Mouse (Mus musculus) lung, embryonic 16.5 days (tissue): ENCODE data around the gene Bud23. TPM values are rescaled to one million over a fixed set of nuclear protein-coding genes. Genes with fewer than 3 reads are reported as not detected.
A peak's percentile ranks its signal among the peaks of the same experiment; 100 is the strongest.
"Not testable (repeated sequence)": the region's sequence is repeated elsewhere in the genome, so short reads cannot be mapped to it uniquely, and the experiment has no call there.

ENCODE experiments used
- ATAC-seq: fragments of 200-750 bp; cut with Nextera tagmentation; 2 replicates; pipeline ENCODE4 v1.8.0; 2017; ENCODE audit warnings: low read depth, mild to moderate bottlenecking, moderate library complexity
- H3K27ac ChIP-seq: fragments of 300-500 bp; sonication (generic); 2 replicates; pipeline ENCODE4 v1.5.1; 2014; ENCODE audit warnings: mild to moderate bottlenecking, control low read depth, low read length
- H3K27me3 ChIP-seq: fragments of 300-500 bp; sonication (generic); 2 replicates; pipeline ENCODE4 v1.6.1; 2014; ENCODE audit warnings: low read depth, low read length, mixed read lengths; ENCODE audit not compliant: control insufficient read depth, insufficient read depth
- H3K36me3 ChIP-seq: fragments of 300-500 bp; sonication (generic); 2 replicates; pipeline ENCODE4 v1.6.1; 2014; ENCODE audit warnings: low read length; ENCODE audit not compliant: control insufficient read depth, insufficient read depth
- H3K4me1 ChIP-seq: fragments of 300-500 bp; sonication (generic); replicated peaks from 2 replicates; pipeline ENCODE4 v1.6.1; 2014; ENCODE audit warnings: low read length, mixed read lengths; ENCODE audit not compliant: control insufficient read depth, insufficient read depth
- H3K4me2 ChIP-seq: fragments of 300-500 bp; sonication (generic); 2 replicates; pipeline ENCODE4 v1.6.1; 2014; ENCODE audit warnings: low read depth, low read length, control low read depth
- H3K4me3 ChIP-seq: fragments of 300-500 bp; sonication (generic); 2 replicates; pipeline ENCODE4 v1.5.1; 2014; ENCODE audit warnings: mild to moderate bottlenecking, low read length, control low read depth
- H3K9ac ChIP-seq: fragments of 300-500 bp; sonication (generic); 2 replicates; pipeline ENCODE4 v1.6.1; 2014; ENCODE audit warnings: low read length, control low read depth
- H3K9me3 ChIP-seq: fragments of 300-500 bp; sonication (generic); 2 replicates; pipeline ENCODE4 v1.6.1; 2016; ENCODE audit warnings: low read length; ENCODE audit not compliant: control insufficient read depth
- WGBS: fragments of 180-500 bp; shearing (Covaris S2); extraction: QIAGEN DNeasy Blood & Tissue Kit; methylation state at CpG from one replicate; pipeline ENCODE4 v1.1.7; 2014; 5-methylcytosine and 5-hydroxymethylcytosine counted together
- polyA plus RNA-seq: library from polyadenylated mRNA; unstranded; fragments of >200 nt; fragmentation: Nextera tagmentation; extraction: Ambion mirVana; gene quantifications from 2 replicates; pipeline ENCODE4 v1.2.1, GENCODE M21; 2015

Gene Bud23
- 100 and 110 TPM in 2 replicates for polyA plus RNA-seq

- WGBS, result 64% methylated on average over 9 of the region's 9 CpGs
- H3K4me3 ChIP-seq, result peak within 1 kb of the TSS; percentile 91
- not testable (repeated sequence) for ATAC-seq, H3K9me3 ChIP-seq, H3K27me3 ChIP-seq
- peaks cover 15% of the 10 kb centered on the region for H3K4me1 ChIP-seq
- H3K9ac ChIP-seq, result peak within 1 kb of the TSS; percentile 81
- peak within 1 kb of the TSS; percentile 55 for H3K27ac ChIP-seq
- peaks cover 14% of the 10 kb centered on the region for H3K36me3 ChIP-seq
- H3K4me2 ChIP-seq, result peak within 1 kb of the TSS; percentile 90
Observed at GRCm38 (mm10) chr5:135064909-135065446, at the start of gene Bud23. Gene Bud23, minus strand, starts transcription at chr5:135064959.

GRCm38 (mm10) chr5:135113782-135114181, 49.0 kb upstream of the Bud23 start:
- H3K36me3 ChIP-seq, result no peaks in the 10 kb centered on the region
- no peak overlapping the region for H3K4me3 ChIP-seq
- no peak overlapping the region for H3K4me2 ChIP-seq
- 87% methylated on average over 12 of the region's 12 CpGs for WGBS
- no peaks in the 10 kb centered on the region for H3K9me3 ChIP-seq
- H3K9ac ChIP-seq, result no peak overlapping the region
- no peak overlapping the region for H3K27ac ChIP-seq
- no peak for ATAC-seq
- H3K27me3 ChIP-seq, result peaks cover 4% of the 10 kb centered on the region; the same call in 1 of the 2 replicates
- H3K4me1 ChIP-seq, result peaks cover 3% of the 10 kb centered on the region; the same call in 1 of the 2 replicates

GRCm38 (mm10) chr5:135109976-135110375, 45.2 kb upstream of the Bud23 start:
- Histone ChIP-seq H3K27me3 (peaks cover 33% of the 10 kb centered on the region), H3K4me1 (peaks cover 9% of the 10 kb centered on the region), H3K27ac (no peak overlapping the region), H3K9me3 (no peaks in the 10 kb centered on the region), H3K4me3 (no peak overlapping the region), H3K9ac (no peak overlapping the region), H3K4me2 (no peak overlapping the region), H3K36me3 (no peaks in the 10 kb centered on the region)
- 71% methylated on average over 6 of the region's 6 CpGs for WGBS
- ATAC-seq, result no peak

GRCm38 (mm10) chr5:135109426-135109825, 44.7 kb upstream of the Bud23 start:
- Histone ChIP-seq H3K9me3 (no peaks in the 10 kb centered on the region), H3K9ac (no peak overlapping the region), H3K4me2 (no peak overlapping the region), H3K36me3 (no peaks in the 10 kb centered on the region), H3K27me3 (peaks cover 37% of the 10 kb centered on the region), H3K27ac (no peak overlapping the region), H3K4me1 (peaks cover 9% of the 10 kb centered on the region), H3K4me3 (no peak overlapping the region)
- ATAC-seq, result no peak
- 85% methylated on average over 3 of the region's 3 CpGs for WGBS

- peaks cover 37% of the 10 kb centered on the region for H3K27me3 ChIP-seq
- H3K4me2 ChIP-seq, result no peak overlapping the region
- H3K27ac ChIP-seq, result no peak overlapping the region
- ATAC-seq, result no peak
- H3K4me1 ChIP-seq, result peaks cover 9% of the 10 kb centered on the region
- no peaks in the 10 kb centered on the region for H3K36me3 ChIP-seq
- no peaks in the 10 kb centered on the region for H3K9me3 ChIP-seq
- no peak overlapping the region for H3K9ac ChIP-seq
- WGBS, result 51% methylated on average over 6 of the region's 6 CpGs
- no peak overlapping the region for H3K4me3 ChIP-seq
Observed at GRCm38 (mm10) chr5:135109017-135109416, 44.3 kb upstream of the Bud23 start.

GRCm38 (mm10) chr5:135107521-135108501, 43.1 kb upstream of the Bud23 start:
- no peak overlapping the region for H3K9ac ChIP-seq
- ATAC-seq, result peak; percentile 59
- H3K4me3 ChIP-seq, result peak overlapping the region; percentile 59
- no peaks in the 10 kb centered on the region for H3K36me3 ChIP-seq
- H3K9me3 ChIP-seq, result no peaks in the 10 kb centered on the region
- H3K4me1 ChIP-seq, result peaks cover 9% of the 10 kb centered on the region
- H3K27me3 ChIP-seq, result peaks cover 37% of the 10 kb centered on the region
- 6% methylated on average over 40 of the region's 40 CpGs for WGBS
- H3K4me2 ChIP-seq, result peak overlapping the region; percentile 94
- no peak overlapping the region for H3K27ac ChIP-seq

GRCm38 (mm10) chr5:135106758-135107256, 42.0 kb upstream of the Bud23 start:
- ATAC-seq, result peak; percentile 90
- Histone ChIP-seq H3K27ac (no peak overlapping the region), H3K9me3 (no peaks in the 10 kb centered on the region), H3K4me2 (peak overlapping the region; percentile 94), H3K4me1 (peaks cover 9% of the 10 kb centered on the region), H3K36me3 (no peaks in the 10 kb centered on the region), H3K27me3 (peaks cover 37% of the 10 kb centered on the region), H3K4me3 (peak overlapping the region; percentile 59), H3K9ac (peak overlapping the region; percentile 63)
- WGBS, result under 1% methylated on average over 48 of the region's 48 CpGs

GRCm38 (mm10) chr5:135103999-135104660, 39.4 kb upstream of the Bud23 start:
- ATAC-seq, result no peak
- H3K4me1 ChIP-seq, result peaks cover 9% of the 10 kb centered on the region
- H3K4me3 ChIP-seq, result no peak overlapping the region
- H3K9me3 ChIP-seq, result no peaks in the 10 kb centered on the region
- H3K27ac ChIP-seq, result no peak overlapping the region
- H3K4me2 ChIP-seq, result no peak overlapping the region
- H3K27me3 ChIP-seq, result peaks cover 37% of the 10 kb centered on the region
- 55% methylated on average over 11 of the region's 11 CpGs for WGBS
- H3K9ac ChIP-seq, result no peak overlapping the region
- no peaks in the 10 kb centered on the region for H3K36me3 ChIP-seq

- no peaks in the 10 kb centered on the region for H3K9me3 ChIP-seq
- no peaks in the 10 kb centered on the region for H3K4me1 ChIP-seq
- no peak overlapping the region for H3K4me2 ChIP-seq
- 44% methylated on average over 1 of the region's 1 CpGs for WGBS
- no peak overlapping the region for H3K9ac ChIP-seq
- H3K36me3 ChIP-seq, result no peaks in the 10 kb centered on the region
- H3K27ac ChIP-seq, result no peak overlapping the region
- peaks cover 11% of the 10 kb centered on the region for H3K27me3 ChIP-seq
- ATAC-seq, result no peak
- H3K4me3 ChIP-seq, result no peak overlapping the region
Observed at GRCm38 (mm10) chr5:135100981-135101380, 36.2 kb upstream of the Bud23 start.
